Mouse (Mus musculus): ENCODE data around the gene Pfn2. TPM values are rescaled to one million over a fixed set of nuclear protein-coding genes. Genes with fewer than 3 reads are reported as not detected.

Gene Pfn2
- 0.20 TPM in 1 of 2 replicates, not detected in the other for total RNA-seq (2023)

GRCm38 (mm10) chr3:57847760-57848185 lies at the start of gene Pfn2:
Gene Pfn2 (minus strand): TSS chr3:57848079.

Other genes starting within 250 kb of the Pfn2 start
- gene Commd2, start 196.4 kb downstream of the Pfn2 start, total RNA-seq (2023): 23.6 and 24.0 TPM in 2 replicates
- not detected in 2 replicates for gene Ankub1, start 155.3 kb downstream of the Pfn2 start, total RNA-seq (2023)
- 90.5 and 101 TPM in 2 replicates for gene Rnf13, start 112.0 kb downstream of the Pfn2 start, total RNA-seq (2023)